23 mouse cellular contexts compared by ENCODE assay signal in genomic region chr6:115968086-115968485, GRCm38 (mm10). TPM values are rescaled to one million over a fixed set of nuclear protein-coding genes. Genes with fewer than 3 reads are reported as not detected.
DNase-seq lines count a peak whose midpoint lies in the region; TF ChIP-seq lines count a peak whose summit lies in the region.
"Had no signal": no experiment of that assay in that cellular context is flagged by ENCODE, and none has a peak within 500 bp of the region (broad histone marks: within the 10 kb centered on the region; RNA-seq: fewer than 3 reads in every experiment).

No protein-coding gene starts in this region.

- 52% methylated on average over 5 of the region's 5 CpGs for WGBS in heart, adult 2 months

- H3K27me3 ChIP-seq in heart, adult 2 months (ENCODE audit: control insufficient read depth, insufficient read depth, low read length): no peaks in the 10 kb centered on the region
- H3K27me3 ChIP-seq: intestine, embryonic 15.5 days; lung, embryonic 15.5 days; neural tube, embryonic 12.5 days; stomach, embryonic 15.5 days had no signal

- peaks cover 7% of the 10 kb centered on the region for H3K36me3 ChIP-seq in heart, adult 2 months (ENCODE audit: control insufficient read depth, insufficient read depth, low read length)
- H3K36me3 ChIP-seq: neural tube, embryonic 12.5 days had no signal

- peaks cover 17% of the 10 kb centered on the region for H3K4me1 ChIP-seq in heart, adult 2 months (ENCODE audit: control insufficient read depth, insufficient read depth, low read length)

- DNase-seq in heart, adult 2 months: no peak
- DNase-seq in heart, postnatal 4 days: no peak
- DNase-seq in 416B (ENCODE audit: low read depth): peak; percentile 24
- peak; percentile 96 for DNase-seq in brain, adult 2 months (ENCODE audit: low read depth, low spot score)
- peak; percentile 90 to 92 for DNase-seq in cerebellum, postnatal 10 days
- no peak for DNase-seq in left cerebral cortex, postnatal 36 days (ENCODE audit: low spot score in 2 of 2)
- DNase-seq in left cerebral cortex, adult 8-10 months (ENCODE audit: low spot score in 2 of 2): no peak
- DNase-seq in left cerebral cortex, adult 9 months (ENCODE audit: low spot score in 2 of 2): no peak
- DNase-seq: adrenal gland, adult 8-10 months had no signal

- TF ChIP-seq CTCF in heart, adult 2 months (IDR thresholded peaks at IDR 0.05): no peak

- no peak overlapping the region for H3K9ac ChIP-seq in heart, adult 2 months (ENCODE audit: low read depth, low read length)
- H3K9ac ChIP-seq: intestine, embryonic 15.5 days; liver, embryonic 12.5 days; lung, embryonic 15.5 days; neural tube, embryonic 12.5 days; stomach, embryonic 15.5 days had no signal

- peak overlapping the region; percentile 36; the same call in 1 of the 2 replicates for H3K27ac ChIP-seq in heart, adult 2 months
- H3K27ac ChIP-seq: intestine, embryonic 15.5 days; layer of hippocampus, adult 2 months; liver, embryonic 12.5 days; lung, embryonic 15.5 days; neural tube, embryonic 12.5 days; stomach, embryonic 15.5 days had no signal

- no peak overlapping the region for H3K4me3 ChIP-seq in heart, adult 2 months
- H3K4me3 ChIP-seq: erythroblast, embryonic 14.5 days; intestine, embryonic 15.5 days; layer of hippocampus, adult 2 months; liver, embryonic 12.5 days; lung, embryonic 15.5 days; neural tube, embryonic 12.5 days; stomach, embryonic 15.5 days had no signal

- intact Hi-C loops in heart, adult 2 months (cut with DNase I): no loop called here
- intact Hi-C loops in left cerebral cortex, postnatal 36 days (cut with DNase I): no loop called here

- no peak for TF ChIP-seq EP300 in heart, adult 2 months (IDR thresholded peaks at IDR 0.05; ENCODE audit: insufficient read depth, low read depth, low read length)

- TF ChIP-seq POLR2A in heart, adult 2 months (IDR thresholded peaks at IDR 0.05; ENCODE audit: insufficient read depth, low read depth, low read length): no peak

- H3K79me2 ChIP-seq in heart, adult 2 months (replicated peaks; ENCODE audit: control insufficient read depth, insufficient read depth, low read length): no peaks in the 10 kb centered on the region

RNA-seq across cellular contexts. Expression of gene H1foo, which starts 23.3 kb away (rescaled TPM):
- not detected for total RNA-seq in heart, adult 2 months (2021)
- not detected in 2 replicates for polyA plus RNA-seq in heart, adult 2 months (2012; rRNA removed)
- not detected for total RNA-seq in heart, postnatal 4 days (2021)
- not detected for total RNA-seq in left cerebral cortex, postnatal 36 days (2021)
- total RNA-seq in left cerebral cortex, adult 8-10 months (2022): not detected
- total RNA-seq: ES-E14; granulocyte monocyte progenitor cell, adult 5-6 weeks; layer of hippocampus, adult 2 months; left cerebral cortex, postnatal 14 days; megakaryocyte progenitor cell, adult 5-6 weeks had no signal
- polyA plus RNA-seq: erythroblast, embryonic 14.5 days; heart, embryonic 16.5 days; intestine, embryonic 15.5 days; kidney, embryonic 16.5 days; liver, embryonic 12.5 days; lung, embryonic 15.5 days; neural tube, embryonic 12.5 days; small intestine, adult 2 months; stomach, embryonic 15.5 days had no signal

RNA-seq across cellular contexts. Expression of gene Plxnd1, which starts 26.7 kb away (rescaled TPM):
- 10 to 100 TPM; 58.8 to 90.6 TPM for total RNA-seq in heart, adult 2 months (2021)
- 79.9 and 102 TPM in 2 replicates for polyA plus RNA-seq in heart, adult 2 months (2012; rRNA removed)
- 100 to 1,000 TPM; 191 to 208 TPM for total RNA-seq in heart, postnatal 4 days (2021)
- total RNA-seq in left cerebral cortex, postnatal 36 days (2021): 100 to 1,000 TPM; 115 to 121 TPM
- total RNA-seq in left cerebral cortex, adult 8-10 months (2022): 100 to 1,000 TPM in 1 of 4 experiments, 10 to 100 TPM in 3; 91.7 to 106 (median 98.0) TPM

RNA-seq across cellular contexts. Expression of gene Rho, which starts 36.5 kb away (rescaled TPM):
- total RNA-seq in heart, adult 2 months (2021): under 1 TPM in 1 of 2 experiments, not detected in 1; 0.23 TPM
- 0.44 and 1.3 TPM in 2 replicates for polyA plus RNA-seq in heart, adult 2 months (2012; rRNA removed)
- under 1 TPM; 0.24 to 0.34 TPM for total RNA-seq in heart, postnatal 4 days (2021)
- under 1 TPM; 0.17 to 0.70 TPM for total RNA-seq in left cerebral cortex, postnatal 36 days (2021)
- under 1 TPM; 0.07 to 0.59 (median 0.24) TPM for total RNA-seq in left cerebral cortex, adult 8-10 months (2022)
- total RNA-seq: granulocyte monocyte progenitor cell, adult 5-6 weeks had no signal
- polyA plus RNA-seq: erythroblast, embryonic 14.5 days; heart, embryonic 16.5 days; liver, embryonic 12.5 days had no signal

Comparison
In these comparisons a context has a peak if more than half of its experiments do, and no peak if none do; other contexts are left out.
1. DNase-seq: peak in 416B (single experiment), brain, adult 2 months (single experiment) and cerebellum, postnatal 10 days (2 of 2); none in heart, adult 2 months (0 of 2), heart, postnatal 4 days (single experiment), left cerebral cortex, postnatal 36 days (0 of 2), left cerebral cortex, adult 8-10 months (0 of 2) and left cerebral cortex, adult 9 months (0 of 2).